Mouse (Mus musculus) midbrain, postnatal 0 days (tissue): ENCODE data around the gene Ttc39a. TPM values are rescaled to one million over a fixed set of nuclear protein-coding genes. Genes with fewer than 3 reads are reported as not detected.

ENCODE experiments used
- ATAC-seq: fragments of 200-750 bp; cut with Nextera tagmentation; 2 replicates; pipeline ENCODE4 v1.8.0; 2017; ENCODE audit warnings: moderate number of reproducible peaks, mild to moderate bottlenecking, moderate TSS enrichment, moderate library complexity; ENCODE audit not compliant: low FRiP score
- DNase-seq: peaks from one replicate; pipeline ENCODE4 v3.0.0-alpha.2; 2015; ENCODE audit warnings: low spot score
- H3K27ac ChIP-seq: fragments of 300-500 bp; sonication (generic); 2 replicates; pipeline ENCODE4 v1.5.1; 2014; ENCODE audit warnings: low read depth, mild to moderate bottlenecking, low read length, mixed read lengths
- H3K27me3 ChIP-seq: fragments of 300-500 bp; sonication (generic); 2 replicates; pipeline ENCODE4 v1.6.1; 2014; ENCODE audit warnings: low read length, control low read depth, mixed read lengths; ENCODE audit not compliant: insufficient read depth
- H3K36me3 ChIP-seq: fragments of 300-500 bp; sonication (generic); 2 replicates; pipeline ENCODE4 v1.6.1; 2014; ENCODE audit warnings: low read length, control low read depth, mixed read lengths; ENCODE audit not compliant: insufficient read depth
- H3K4me1 ChIP-seq: fragments of 300-500 bp; sonication (generic); 2 replicates; pipeline ENCODE4 v1.6.1; 2014; ENCODE audit warnings: mild to moderate bottlenecking, control low read depth, antibody characterized with exemption, low read length, mixed read lengths; ENCODE audit not compliant: insufficient read depth
- H3K4me2 ChIP-seq: fragments of 300-500 bp; sonication (generic); 2 replicates; pipeline ENCODE4 v1.6.1; 2014; ENCODE audit warnings: low read depth, mild to moderate bottlenecking, low read length, mixed read lengths; ENCODE audit not compliant: poor library complexity, severe bottlenecking
- H3K4me3 ChIP-seq: fragments of 300-500 bp; sonication (generic); 2 replicates; pipeline ENCODE4 v1.5.1; 2014; ENCODE audit warnings: low read depth, mild to moderate bottlenecking, low read length, moderate library complexity
- H3K9ac ChIP-seq: fragments of 300-500 bp; sonication (generic); replicated peaks from 2 replicates; pipeline ENCODE4 v1.6.1; 2014; ENCODE audit warnings: mild to moderate bottlenecking, low read length, moderate library complexity, mixed read lengths; ENCODE audit not compliant: poor library complexity, severe bottlenecking
- H3K9me3 ChIP-seq: fragments of 300-500 bp; sonication (generic); 2 replicates; pipeline ENCODE4 v1.6.1; 2016; ENCODE audit warnings: low read length, control low read depth
- CTCF ChIP-seq: IDR thresholded peaks from 2 replicates; pipeline ENCODE4 v1.5.1; 2016; ENCODE audit warnings: antibody characterized with exemption, mild to moderate bottlenecking
- WGBS: fragments of 180-500 bp; shearing (Covaris S2); extraction: QIAGEN DNeasy Blood & Tissue Kit; methylation state at CpG from one replicate; pipeline ENCODE4 v1.1.7; 2014; 5-methylcytosine and 5-hydroxymethylcytosine counted together
- polyA plus RNA-seq: library from polyadenylated mRNA; unstranded; fragments of >200 nt; fragmentation: Nextera tagmentation; extraction: Ambion mirVana; gene quantifications from 2 replicates; pipeline ENCODE4 v1.2.1, GENCODE M21; 2015
- total RNA-seq: library from RNA; depleted of rRNA; stranded (reverse); fragments of >200 nt; gene quantifications from 2 replicates; pipeline ENCODE4 v1.2.3, GENCODE M21; 2014; rRNA removed

Ttc39a gene
- 3.2 and 5.2 TPM in 2 replicates for total RNA-seq
- 4.7 TPM in 2 replicates for polyA plus RNA-seq

GRCm38 (mm10) chr4:109406486-109407175 lies at the start of gene Ttc39a:
Gene Ttc39a (plus strand): TSS chr4:109406623.
- Histone ChIP-seq H3K36me3 (no peaks in the 10 kb centered on the region), H3K4me1 (peaks cover 8% of the 10 kb centered on the region; the same call in 1 of the 2 replicates), H3K27ac (no peak within 1 kb of the TSS; the same call in 1 of the 2 replicates), H3K9ac (peak within 1 kb of the TSS; percentile 85), H3K4me3 (peak within 1 kb of the TSS; percentile 63), H3K9me3 (no peaks in the 10 kb centered on the region), H3K4me2 (peak within 1 kb of the TSS; percentile 97), H3K27me3 (no peaks in the 10 kb centered on the region)
- 1% methylated on average over 29 of the region's 56 CpGs for WGBS
- ATAC-seq = peak; percentile 72
- TF ChIP-seq CTCF = peak; percentile 14; the same call in 1 of the 2 replicates
- DNase-seq = peak; percentile 50

GRCm38 (mm10) chr4:109378107-109378506 lies 28.3 kb upstream of the Ttc39a start:
- H3K4me2 ChIP-seq = no peak overlapping the region

DNA sequence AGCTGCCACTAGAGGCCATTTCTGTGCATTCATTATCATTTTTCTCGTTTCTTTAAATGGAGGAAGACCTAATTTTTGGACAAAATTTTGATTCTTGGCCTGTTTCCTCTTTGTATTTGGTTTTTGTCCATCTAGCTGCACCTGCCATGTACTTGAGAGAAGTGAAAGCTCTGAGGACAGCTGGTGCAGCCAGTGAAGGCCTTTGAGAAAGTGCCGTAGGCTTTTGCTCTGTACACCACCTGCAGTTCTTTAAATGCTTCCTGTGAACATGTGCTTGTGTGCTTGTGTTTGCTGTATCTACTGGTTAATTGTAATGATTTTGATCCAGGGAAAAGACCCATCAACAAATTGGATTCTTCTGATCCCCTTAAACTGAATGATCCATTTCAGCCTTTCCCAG lies 24.0 kb upstream of the Ttc39a start:
- Histone ChIP-seq H3K36me3 (peaks cover 21% of the 10 kb centered on the region; the same call in 1 of the 2 replicates), H3K4me1 (no peaks in the 10 kb centered on the region), H3K4me2 (no peak overlapping the region), H3K9ac (no peak overlapping the region), H3K27ac (no peak overlapping the region), H3K9me3 (no peaks in the 10 kb centered on the region), H3K4me3 (no peak overlapping the region), H3K27me3 (no peaks in the 10 kb centered on the region)
- ATAC-seq (no peak), DNase-seq (no peak)
- WGBS = 50% methylated on average over 2 of the region's 2 CpGs
- TF ChIP-seq CTCF = no peak; the same call in 1 of the 2 replicates

More at GRCm38 (mm10) chr4:109378107-109378506, 28.3 kb upstream of the Ttc39a start:
- no peak for DNase-seq
- Histone ChIP-seq H3K4me1 (no peaks in the 10 kb centered on the region), H3K4me3 (no peak overlapping the region), H3K9me3 (no peaks in the 10 kb centered on the region), H3K27ac (no peak overlapping the region), H3K27me3 (no peaks in the 10 kb centered on the region), H3K36me3 (peaks cover 30% of the 10 kb centered on the region), H3K9ac (no peak overlapping the region)
- WGBS = 94% methylated on average over 1 of the region's 1 CpGs
- ATAC-seq = no peak
- no peak for TF ChIP-seq CTCF

GRCm38 (mm10) chr4:109385599-109385998 lies 20.8 kb upstream of the Ttc39a start:
- DNase-seq = peak; percentile 27
- 0 out of 2 replicates have a peak, but pooled peaks cover 10% of the 10 kb centered on the region for H3K36me3 ChIP-seq
- H3K9ac ChIP-seq = no peak overlapping the region
- no peak for ATAC-seq
- no peaks in the 10 kb centered on the region for H3K9me3 ChIP-seq
- no peaks in the 10 kb centered on the region for H3K27me3 ChIP-seq
- H3K4me3 ChIP-seq = no peak overlapping the region
- 24% methylated on average over 4 of the region's 4 CpGs for WGBS
- no peaks in the 10 kb centered on the region for H3K4me1 ChIP-seq
- H3K27ac ChIP-seq = no peak overlapping the region
- no peak overlapping the region for H3K4me2 ChIP-seq
- no peak for TF ChIP-seq CTCF

GRCm38 (mm10) chr4:109393229-109393779 lies 13.1 kb upstream of the Ttc39a start:
- H3K4me3 ChIP-seq = no peak overlapping the region
- ATAC-seq (no peak), DNase-seq (no peak)
- no peak overlapping the region for H3K4me2 ChIP-seq
- H3K9me3 ChIP-seq = no peaks in the 10 kb centered on the region
- 0 out of 2 replicates have a peak, but pooled peaks cover 2% of the 10 kb centered on the region for H3K36me3 ChIP-seq
- H3K27me3 ChIP-seq = no peaks in the 10 kb centered on the region
- H3K4me1 ChIP-seq = no peaks in the 10 kb centered on the region
- H3K9ac ChIP-seq = no peak overlapping the region
- no peak overlapping the region for H3K27ac ChIP-seq
- WGBS = 83% methylated on average over 6 of the region's 6 CpGs
- no peak for TF ChIP-seq CTCF

DNA sequence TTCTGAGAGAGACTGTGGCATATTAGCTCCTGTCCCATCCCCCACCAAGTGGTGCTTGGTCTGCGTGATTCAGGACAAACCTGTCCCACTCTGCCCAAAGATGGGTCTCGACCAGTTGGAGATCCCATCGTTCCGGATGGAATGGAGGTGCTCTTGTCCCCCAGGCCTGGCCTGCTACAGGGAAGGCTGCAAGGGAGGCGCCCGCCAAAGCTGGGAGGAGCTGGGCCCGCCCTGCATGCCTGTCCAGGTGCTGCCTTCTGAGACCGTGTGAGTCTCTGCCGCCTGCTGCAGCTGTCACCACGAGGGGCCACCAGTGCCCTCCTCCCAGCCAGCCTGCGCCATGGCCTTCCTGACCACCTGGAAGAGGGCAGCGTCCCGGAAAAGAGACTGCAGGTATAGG lies 12.5 kb upstream of the Ttc39a start:
- WGBS = 20% methylated on average over 13 of the region's 13 CpGs
- H3K27me3 ChIP-seq = no peaks in the 10 kb centered on the region
- no peak for DNase-seq
- no peaks in the 10 kb centered on the region for H3K4me1 ChIP-seq
- peak overlapping the region; percentile 14; the same call in 1 of the 2 replicates for H3K4me3 ChIP-seq
- ATAC-seq = peak; percentile 56
- peak overlapping the region; percentile 30 for H3K9ac ChIP-seq
- H3K27ac ChIP-seq = no peak overlapping the region
- no peak for TF ChIP-seq CTCF
- H3K4me2 ChIP-seq = peak overlapping the region; percentile 34
- no peaks in the 10 kb centered on the region for H3K9me3 ChIP-seq
- H3K36me3 ChIP-seq = 0 out of 2 replicates have a peak, but pooled peaks cover 2% of the 10 kb centered on the region
